Mouse (Mus musculus) neural tube, embryonic 11.5 days (tissue): ENCODE measurements around the gene Lck. TPM values are rescaled to one million over a fixed set of nuclear protein-coding genes. Genes with fewer than 3 reads are reported as not detected.
A peak's percentile ranks its signal among the peaks of the same experiment; 100 is the strongest.

Source experiments
- ATAC-seq: fragments of 200-750 bp; cut with Nextera tagmentation; 2 replicates; pipeline ENCODE4 v1.8.0; 2017; ENCODE audit warnings: moderate number of reproducible peaks, mild to moderate bottlenecking, moderate TSS enrichment, moderate library complexity; ENCODE audit not compliant: insufficient read depth, low FRiP score, low TSS enrichment
- DNase-seq: peaks from one replicate; pipeline ENCODE4 v3.0.0-alpha.2; 2015; ENCODE audit warnings: low spot score
- H3K27ac ChIP-seq: fragments of 300-500 bp; sonication (generic); 2 replicates; pipeline ENCODE4 v1.5.1; 2014; ENCODE audit warnings: low read depth, mild to moderate bottlenecking, low read length
- H3K27me3 ChIP-seq: fragments of 300-500 bp; sonication (generic); 2 replicates; pipeline ENCODE4 v1.6.1; 2014; ENCODE audit warnings: mild to moderate bottlenecking, low read length, mixed read lengths; ENCODE audit not compliant: control insufficient read depth, insufficient read depth
- H3K36me3 ChIP-seq: fragments of 300-500 bp; sonication (generic); 2 replicates; pipeline ENCODE4 v1.6.1; 2014; ENCODE audit warnings: mild to moderate bottlenecking, low read length, moderate library complexity, mixed read lengths; ENCODE audit not compliant: control insufficient read depth, insufficient read depth
- H3K4me1 ChIP-seq: fragments of 300-500 bp; sonication (generic); 2 replicates; pipeline ENCODE4 v1.6.1; 2014; ENCODE audit warnings: low read length, mixed read lengths; ENCODE audit not compliant: control insufficient read depth, insufficient read depth
- H3K4me2 ChIP-seq: fragments of 300-500 bp; sonication (generic); 2 replicates; pipeline ENCODE4 v1.6.1; 2014; ENCODE audit warnings: low read depth, mild to moderate bottlenecking, moderate library complexity
- H3K4me3 ChIP-seq: fragments of 300-500 bp; sonication (generic); 2 replicates; pipeline ENCODE4 v1.5.1; 2014; ENCODE audit warnings: low read depth, low read length
- H3K9ac ChIP-seq: fragments of 300-500 bp; sonication (generic); 2 replicates; pipeline ENCODE4 v1.6.1; 2014; ENCODE audit warnings: mild to moderate bottlenecking, low read length
- H3K9me3 ChIP-seq: fragments of 300-500 bp; sonication (generic); 2 replicates; pipeline ENCODE4 v1.6.1; 2016; ENCODE audit warnings: low read length; ENCODE audit not compliant: control insufficient read depth
- whole genome bisulfite sequencing: fragments of 180-500 bp; shearing (Covaris S2); extraction: QIAGEN DNeasy Blood & Tissue Kit; methylation state at CpG from one replicate; pipeline ENCODE4 v1.1.7; 2014; 5-methylcytosine and 5-hydroxymethylcytosine counted together
- polyA plus RNA-seq: library from polyadenylated mRNA; unstranded; fragments of >200 nt; fragmentation: Nextera tagmentation; extraction: Ambion mirVana; gene quantifications from 2 replicates; pipeline ENCODE4 v1.2.1, GENCODE M21; 2014

Lck gene
- polyA plus RNA-seq, 1 experiment from 2014 or later: 7.0 TPM

- Histone ChIP-seq H3K4me2 (no peak within 1 kb of the TSS), H3K9me3 (no peaks in the 10 kb centered on the region), H3K4me1 (no peaks in the 10 kb centered on the region), H3K4me3 (no peak within 1 kb of the TSS), H3K9ac (no peak within 1 kb of the TSS), H3K27me3 (no peaks in the 10 kb centered on the region), H3K27ac (no peak within 1 kb of the TSS), H3K36me3 (no peaks in the 10 kb centered on the region)
- no peak for ATAC-seq
- no peak for DNase-seq
- 85% methylated on average over 5 of the region's 5 CpGs for WGBS
Observed at GRCm38 (mm10) chr4:129578466-129578865, 5.0 kb upstream of the Lck start, which contains the start of gene Fam167b. Fam167b (minus strand) TSS chr4:129578549.

GRCm38 (mm10) chr4:129577688-129578087, 4.2 kb upstream of the Lck start:
- Histone ChIP-seq H3K27ac (no peak overlapping the region), H3K4me3 (no peak overlapping the region), H3K4me2 (no peak overlapping the region), H3K27me3 (no peaks in the 10 kb centered on the region), H3K9ac (no peak overlapping the region), H3K36me3 (no peaks in the 10 kb centered on the region), H3K4me1 (no peaks in the 10 kb centered on the region), H3K9me3 (no peaks in the 10 kb centered on the region)
- DNase-seq (no peak), ATAC-seq (no peak)
- 84% methylated on average over 7 of the region's 7 CpGs for WGBS

GRCm38 (mm10) chr4:129576863-129577491, 3.5 kb upstream of the Lck start:
- H3K27me3 ChIP-seq: no peaks in the 10 kb centered on the region
- WGBS: 36% methylated on average over 21 of the region's 21 CpGs
- no peaks in the 10 kb centered on the region for H3K9me3 ChIP-seq
- ATAC-seq (no peak; the same call in 1 of the 2 replicates), DNase-seq (peak; percentile 77)
- no peak overlapping the region for H3K4me3 ChIP-seq
- no peak overlapping the region for H3K27ac ChIP-seq
- no peaks in the 10 kb centered on the region for H3K4me1 ChIP-seq
- H3K36me3 ChIP-seq: no peaks in the 10 kb centered on the region
- H3K4me2 ChIP-seq: no peak overlapping the region
- no peak overlapping the region; the same call in 1 of the 2 replicates for H3K9ac ChIP-seq

GRCm38 (mm10) chr4:129575171-129575844, 1.9 kb upstream of the Lck start:
- no peak overlapping the region for H3K9ac ChIP-seq
- ATAC-seq (no peak), DNase-seq (no peak)
- no peaks in the 10 kb centered on the region for H3K27me3 ChIP-seq
- H3K4me3 ChIP-seq: no peak overlapping the region
- 42% methylated on average over 7 of the region's 8 CpGs for WGBS
- H3K27ac ChIP-seq: no peak overlapping the region
- H3K4me2 ChIP-seq: no peak overlapping the region
- H3K36me3 ChIP-seq: no peaks in the 10 kb centered on the region
- no peaks in the 10 kb centered on the region for H3K9me3 ChIP-seq
- H3K4me1 ChIP-seq: no peaks in the 10 kb centered on the region

GRCm38 (mm10) chr4:129573093-129573370, 409 bp downstream of the Lck start:
- H3K4me1 ChIP-seq: no peaks in the 10 kb centered on the region
- no peak overlapping the region for H3K4me2 ChIP-seq
- WGBS: 98% methylated on average over 4 of the region's 4 CpGs
- no peak overlapping the region for H3K27ac ChIP-seq
- H3K36me3 ChIP-seq: no peaks in the 10 kb centered on the region
- DNase-seq: no peak
- no peak for ATAC-seq
- no peaks in the 10 kb centered on the region for H3K27me3 ChIP-seq
- no peak overlapping the region for H3K4me3 ChIP-seq
- no peak overlapping the region for H3K9ac ChIP-seq
- H3K9me3 ChIP-seq: no peaks in the 10 kb centered on the region

- Histone ChIP-seq H3K36me3 (no peaks in the 10 kb centered on the region), H3K9me3 (no peaks in the 10 kb centered on the region), H3K27ac (no peak overlapping the region), H3K4me2 (no peak overlapping the region), H3K4me1 (no peaks in the 10 kb centered on the region), H3K4me3 (no peak overlapping the region), H3K27me3 (no peaks in the 10 kb centered on the region), H3K9ac (no peak overlapping the region)
- ATAC-seq (no peak), DNase-seq (no peak)
- 87% methylated on average over 13 of the region's 13 CpGs for WGBS
Observed at GRCm38 (mm10) chr4:129572236-129573092, 977 bp downstream of the Lck start.

GRCm38 (mm10) chr4:129571551-129572084, 1.8 kb downstream of the Lck start:
- 78% methylated on average over 8 of the region's 8 CpGs for WGBS
- Histone ChIP-seq H3K4me2 (no peak overlapping the region), H3K9ac (no peak overlapping the region), H3K4me3 (no peak overlapping the region), H3K9me3 (no peaks in the 10 kb centered on the region), H3K27me3 (no peaks in the 10 kb centered on the region), H3K36me3 (no peaks in the 10 kb centered on the region), H3K4me1 (no peaks in the 10 kb centered on the region), H3K27ac (no peak overlapping the region)
- ATAC-seq (no peak), DNase-seq (no peak)

GRCm38 (mm10) chr4:129570028-129570427, 3.4 kb downstream of the Lck start:
- no peaks in the 10 kb centered on the region for H3K36me3 ChIP-seq
- no peaks in the 10 kb centered on the region for H3K27me3 ChIP-seq
- no peaks in the 10 kb centered on the region for H3K9me3 ChIP-seq
- WGBS: 82% methylated on average over 6 of the region's 6 CpGs
- no peak for ATAC-seq
- no peak overlapping the region for H3K9ac ChIP-seq
- no peaks in the 10 kb centered on the region for H3K4me1 ChIP-seq
- H3K27ac ChIP-seq: no peak overlapping the region
- DNase-seq: no peak
- H3K4me3 ChIP-seq: no peak overlapping the region
- H3K4me2 ChIP-seq: no peak overlapping the region
